Mouse (Mus musculus) thymus, adult 2 months (tissue): ENCODE results near the gene Cd79b. TPM values are rescaled to one million over a fixed set of nuclear protein-coding genes. Genes with fewer than 3 reads are reported as not detected.
"Not testable (repeated sequence)": the region's sequence is repeated elsewhere in the genome, so short reads cannot be mapped to it uniquely, and the experiment has no call there.

Experiments
- DNase-seq: peaks from one replicate; pipeline ENCODE4 v3.0.0; 2021
- H3K27ac ChIP-seq: fragments of 200-500 bp; 2 replicates; pipeline ENCODE4 v1.5.1; 2012; ENCODE audit warnings: low read length, control low read depth; ENCODE audit not compliant: control insufficient read depth, insufficient read depth
- H3K27me3 ChIP-seq: fragments of 200-500 bp; 2 replicates; pipeline ENCODE4 v1.6.1; 2012; ENCODE audit warnings: mild to moderate bottlenecking, low read length, moderate library complexity, mixed read lengths; ENCODE audit not compliant: control insufficient read depth, insufficient read depth
- H3K36me3 ChIP-seq: fragments of 200-500 bp; 2 replicates; pipeline ENCODE4 v1.6.1; 2012; ENCODE audit warnings: mild to moderate bottlenecking, low read length, moderate library complexity; ENCODE audit not compliant: control insufficient read depth, insufficient read depth
- H3K4me1 ChIP-seq: fragments of 200-500 bp; replicated peaks from 2 replicates; pipeline ENCODE4 v1.6.1; 2012; ENCODE audit warnings: low read length; ENCODE audit not compliant: control insufficient read depth, insufficient read depth
- H3K4me3 ChIP-seq: fragments of 200-500 bp; 2 replicates; pipeline ENCODE4 v1.5.1; 2012; ENCODE audit warnings: mild to moderate bottlenecking, low read length, control low read depth, moderate library complexity; ENCODE audit not compliant: control insufficient read depth, insufficient read depth
- CTCF ChIP-seq: fragments of 200-500 bp; IDR thresholded peaks from 2 replicates; pipeline ENCODE4 v1.5.1; 2012; ENCODE audit warnings: mild to moderate bottlenecking, control low read depth, low read length, moderate library complexity, borderline replicate concordance; ENCODE audit not compliant: control insufficient read depth, poor library complexity, insufficient read depth; ENCODE audit errors: extremely low read depth
- POLR2A ChIP-seq: fragments of 200-500 bp; IDR thresholded peaks from 2 replicates; pipeline ENCODE4 v1.6.1; 2012; ENCODE audit warnings: mild to moderate bottlenecking, low read length, control low read depth, moderate library complexity; ENCODE audit not compliant: control insufficient read depth, poor library complexity, insufficient read depth; ENCODE audit errors: extremely low read depth
- WGBS: fragments of 180-500 bp; shearing (Covaris S2); methylation state at CpG from one replicate; pipeline ENCODE4 v1.1.7; 2018; 5-methylcytosine and 5-hydroxymethylcytosine counted together
- polyA plus RNA-seq: library from polyadenylated mRNA; depleted of rRNA; stranded (reverse); fragments of >200 nt; gene quantifications from 2 replicates; pipeline ENCODE4 v1.2.3, GENCODE M21; 2012

Cd79b gene
- polyA plus RNA-seq, 1 experiment, result 33.2 TPM

GRCm38 (mm10) chr11:106351253-106351652 lies 36.7 kb upstream of the Cd79b start:
- Histone ChIP-seq H3K4me3 (no peak overlapping the region), H3K36me3 (no peaks in the 10 kb centered on the region), H3K27ac (no peak overlapping the region), H3K27me3 (no peaks in the 10 kb centered on the region), H3K4me1 (peaks cover 13% of the 10 kb centered on the region)
- DNase-seq, result no peak
- TF ChIP-seq POLR2A, result no peak
- no peak for TF ChIP-seq CTCF
- WGBS, result 89% methylated on average over 3 of the region's 3 CpGs

DNA sequence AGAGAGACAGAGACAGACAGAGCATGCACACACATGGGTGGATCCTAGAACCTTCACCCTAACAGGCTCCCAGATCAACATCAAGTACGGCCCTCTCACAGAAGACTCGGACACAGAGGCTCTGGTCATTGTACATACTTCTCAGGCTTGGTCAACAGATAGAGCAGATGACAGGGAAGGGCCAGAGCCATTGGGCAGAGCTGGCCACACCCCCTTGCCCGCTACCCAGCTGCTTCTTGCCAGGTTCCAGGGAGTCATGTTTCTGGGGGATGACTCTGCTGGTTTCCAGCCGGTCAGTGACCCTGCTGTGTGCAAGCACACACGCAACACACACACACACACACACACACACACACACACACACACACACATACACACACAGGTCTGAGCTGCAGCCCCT lies 36.3 kb upstream of the Cd79b start:
- 94% methylated on average over 5 of the region's 5 CpGs for WGBS
- TF ChIP-seq POLR2A (no peak), CTCF (no peak)
- Histone ChIP-seq H3K4me1 (peaks cover 12% of the 10 kb centered on the region), H3K27me3 (no peaks in the 10 kb centered on the region), H3K27ac (no peak overlapping the region), H3K36me3 (no peaks in the 10 kb centered on the region), H3K4me3 (no peak overlapping the region)
- DNase-seq, result no peak

GRCm38 (mm10) chr11:106349772-106350171 lies 35.2 kb upstream of the Cd79b start:
- no peak for TF ChIP-seq POLR2A
- Histone ChIP-seq H3K4me1 (peaks cover 2% of the 10 kb centered on the region), H3K36me3 (no peaks in the 10 kb centered on the region), H3K27me3 (no peaks in the 10 kb centered on the region), H3K4me3 (no peak overlapping the region), H3K27ac (no peak overlapping the region)
- no peak for DNase-seq
- WGBS, result 88% methylated on average over 6 of the region's 6 CpGs

DNA sequence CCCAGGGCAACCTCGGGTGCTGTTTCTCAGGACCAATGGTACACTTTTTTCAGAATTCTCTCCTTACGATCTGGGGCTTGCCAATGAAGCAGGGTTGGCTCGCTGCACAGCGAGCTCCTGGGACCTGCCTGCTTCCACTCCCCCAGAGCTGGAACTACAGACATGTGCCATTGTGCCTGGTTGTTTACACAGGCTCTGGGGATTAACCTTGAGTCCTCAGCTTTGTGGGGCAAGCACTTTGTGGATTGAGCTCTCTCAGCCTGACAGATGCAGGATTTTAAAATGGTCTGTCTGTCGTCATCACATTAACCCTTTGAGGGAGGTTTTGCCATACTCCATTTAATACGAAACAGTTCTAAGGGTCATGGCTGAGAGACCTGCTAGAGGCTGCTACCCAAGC lies 30.3 kb upstream of the Cd79b start:
- Histone ChIP-seq H3K4me3 (no peak overlapping the region), H3K27me3 (no peaks in the 10 kb centered on the region), H3K36me3 (no peaks in the 10 kb centered on the region), H3K4me1 (no peaks in the 10 kb centered on the region), H3K27ac (no peak overlapping the region)
- no peak for DNase-seq
- WGBS, result 95% methylated on average over 6 of the region's 6 CpGs
- TF ChIP-seq CTCF (no peak), POLR2A (no peak)

DNA sequence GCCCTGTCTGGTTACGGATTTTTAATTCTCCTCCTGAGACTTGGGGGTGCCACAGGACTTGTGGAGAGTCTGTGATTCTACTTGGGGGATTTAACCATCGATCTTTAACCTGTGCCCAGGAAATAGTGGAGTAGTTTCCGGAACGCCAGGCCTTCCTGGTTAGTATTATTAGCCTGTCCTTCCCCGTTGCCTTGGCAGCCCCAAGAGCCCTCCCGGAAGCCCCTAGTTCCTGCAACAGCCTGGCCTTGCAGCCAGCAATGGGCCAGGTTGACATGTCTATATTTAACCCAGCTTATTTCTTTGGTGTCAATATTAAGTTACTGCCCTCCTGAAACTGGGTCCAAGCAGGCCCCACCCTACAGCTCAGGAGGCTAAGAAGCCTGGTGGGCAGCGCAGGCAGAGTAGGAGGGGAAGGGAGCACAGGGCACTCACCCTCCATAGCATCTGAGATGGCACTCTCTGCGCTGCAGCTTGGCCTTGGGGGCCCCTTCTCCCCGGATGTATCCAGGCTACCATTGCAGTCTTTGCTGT lies 26.5 kb upstream of the Cd79b start:
- H3K4me1 ChIP-seq, result no peaks in the 10 kb centered on the region
- no peaks in the 10 kb centered on the region for H3K27me3 ChIP-seq
- TF ChIP-seq POLR2A (no peak), CTCF (no peak)
- no peak overlapping the region for H3K27ac ChIP-seq
- 48% methylated on average over 9 of the region's 9 CpGs for WGBS
- DNase-seq, result no peak
- H3K4me3 ChIP-seq, result no peak overlapping the region
- no peaks in the 10 kb centered on the region for H3K36me3 ChIP-seq

DNA sequence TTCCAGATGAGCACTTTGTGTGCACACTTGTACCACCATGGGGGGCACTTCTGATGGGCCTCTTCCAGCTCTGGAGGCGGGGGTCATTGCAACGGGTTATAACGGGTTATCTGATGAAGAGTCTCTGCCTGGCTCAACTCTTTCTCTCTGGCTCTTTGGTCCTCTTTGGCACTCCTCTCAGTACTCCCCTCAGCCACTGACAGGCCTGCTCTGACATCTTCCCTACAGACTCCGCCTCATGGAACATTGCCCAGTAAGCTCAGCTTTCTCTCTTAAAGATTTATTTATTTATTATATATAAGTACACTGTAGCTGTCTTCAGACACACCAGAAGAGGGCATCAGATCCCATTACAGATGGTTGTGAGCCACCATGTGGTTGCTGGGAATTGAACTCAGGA lies 24.8 kb upstream of the Cd79b start:
- H3K4me1 ChIP-seq, H3K4me3 ChIP-seq, H3K27me3 ChIP-seq, H3K27ac ChIP-seq, H3K36me3 ChIP-seq, DNase-seq: not testable (repeated sequence)
- WGBS, result 97% methylated on average over 4 of the region's 4 CpGs

DNA sequence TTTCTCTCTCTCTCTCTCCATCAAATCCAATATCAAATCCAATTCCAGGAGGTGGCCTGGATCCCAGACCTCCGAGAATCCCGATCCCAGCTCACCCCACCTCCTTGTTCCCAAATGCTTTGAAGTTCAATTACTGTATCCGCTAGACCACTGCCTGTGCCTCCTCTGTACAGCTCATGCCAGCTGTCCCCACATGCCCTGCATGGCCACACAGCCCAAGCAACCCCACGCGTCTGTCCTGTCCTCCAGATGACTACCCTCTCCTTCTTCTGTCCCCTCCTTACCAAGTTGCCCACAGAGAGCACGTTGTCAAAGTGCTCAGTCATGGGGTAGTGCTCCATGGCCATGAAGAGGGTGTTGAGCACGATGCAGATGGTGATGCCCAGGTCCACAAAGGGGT lies 24.3 kb upstream of the Cd79b start:
- no peak for DNase-seq
- 92% methylated on average over 7 of the region's 7 CpGs for WGBS
- TF ChIP-seq POLR2A, result no peak
- TF ChIP-seq CTCF, result no peak
- Histone ChIP-seq H3K4me3 (no peak overlapping the region), H3K36me3 (no peaks in the 10 kb centered on the region), H3K27ac (no peak overlapping the region), H3K27me3 (no peaks in the 10 kb centered on the region), H3K4me1 (no peaks in the 10 kb centered on the region)
